Mouse (Mus musculus) heart, adult 2 months (tissue): ENCODE results near the gene Mcpt2.
"Not testable (repeated sequence)": the region's sequence is repeated elsewhere in the genome, so short reads cannot be mapped to it uniquely, and the experiment has no call there.

ENCODE experiments used
- CTCF ChIP-seq: fragments of 200-600 bp; IDR thresholded peaks from 2 replicates; pipeline ENCODE4 v1.8.1; 2022; ENCODE audit warnings: antibody characterized with exemption, mild to moderate bottlenecking, moderate library complexity
- EP300 ChIP-seq: fragments of 200-500 bp; IDR thresholded peaks from 2 replicates; pipeline ENCODE4 v1.6.1; 2011; ENCODE audit warnings: low read depth, low read length, control low read depth; ENCODE audit not compliant: insufficient read depth
- POLR2A ChIP-seq: fragments of 200-500 bp; IDR thresholded peaks from 2 replicates; pipeline ENCODE4 v1.6.1; 2011; ENCODE audit warnings: mild to moderate bottlenecking, low read depth, low read length, control low read depth; ENCODE audit not compliant: insufficient read depth

GRCm38 (mm10) chr14:56030395-56030794 lies 11.4 kb upstream of the Mcpt2 start, which contains the start of gene Mcpt9:
- not testable (repeated sequence) for TF ChIP-seq CTCF, EP300, POLR2A
